Comparison of ENCODE assay signal across 13 mouse cellular contexts in the genomic region with DNA sequence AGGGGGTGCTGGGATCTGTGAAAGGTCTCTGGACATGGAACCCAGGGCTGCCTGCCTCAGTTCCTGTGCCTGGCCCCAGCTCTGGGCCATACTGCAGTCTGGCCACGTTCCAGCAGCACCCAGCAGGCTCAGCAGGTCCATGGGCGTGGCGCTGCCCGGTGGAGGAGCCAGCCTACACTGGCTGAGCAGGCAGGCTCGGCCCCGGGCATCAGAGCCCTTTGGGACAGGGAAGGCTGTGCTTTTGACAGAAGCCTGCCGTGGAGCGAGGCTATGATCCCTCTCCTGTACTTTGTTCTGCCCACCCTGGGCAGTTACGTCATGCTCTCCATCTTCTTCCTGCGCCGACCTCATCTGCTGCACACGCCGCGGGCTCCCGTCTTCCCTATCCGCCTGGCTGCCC. TPM values are rescaled to one million over a fixed set of nuclear protein-coding genes. Genes with fewer than 3 reads are reported as not detected.
A peak's percentile ranks its signal among the peaks of the same experiment; 100 is the strongest.
DNase-seq lines count a peak whose midpoint lies in the region; ATAC-seq lines count a peak whose summit lies in the region.
"Had no signal": no experiment of that assay in that cellular context is flagged by ENCODE, and none has a peak within 500 bp of the region (broad histone marks: within the 10 kb centered on the region; RNA-seq: fewer than 3 reads in every experiment).

Gene Gdpd3 (plus strand): TSS at position 134 of the 400 bp plus-strand sequence.

- peaks cover 77% of the 10 kb centered on the region for H3K36me3 ChIP-seq in embryonic facial prominence, embryonic 13.5 days
- peaks cover 97% of the 10 kb centered on the region for H3K36me3 ChIP-seq in embryonic facial prominence, embryonic 10.5 days (replicated peaks)

- H3K4me3 ChIP-seq in embryonic facial prominence, embryonic 13.5 days, result no peak within 1 kb of the TSS
- no peak within 1 kb of the TSS for H3K4me3 ChIP-seq in embryonic facial prominence, embryonic 10.5 days
- H3K4me3 ChIP-seq: embryonic facial prominence, embryonic 12.5 days; left cerebral cortex, adult 2 months had no signal

- H3K27ac ChIP-seq in embryonic facial prominence, embryonic 13.5 days, result no peak within 1 kb of the TSS
- no peak within 1 kb of the TSS for H3K27ac ChIP-seq in embryonic facial prominence, embryonic 10.5 days (replicated peaks)
- H3K27ac ChIP-seq: embryonic facial prominence, embryonic 12.5 days; left cerebral cortex, adult 2 months; macrophage had no signal

- 0 out of 2 replicates have a peak within 1 kb of the TSS, but pooled peaks have one; percentile 12 for H3K9ac ChIP-seq in embryonic facial prominence, embryonic 13.5 days
- H3K9ac ChIP-seq: embryonic facial prominence, embryonic 12.5 days had no signal

- H3K27me3 ChIP-seq in embryonic facial prominence, embryonic 13.5 days, result no peaks in the 10 kb centered on the region
- no peaks in the 10 kb centered on the region for H3K27me3 ChIP-seq in embryonic facial prominence, embryonic 10.5 days (replicated peaks; ENCODE audit: low read depth, poor library complexity, severe bottlenecking)
- H3K27me3 ChIP-seq: embryonic facial prominence, embryonic 12.5 days had no signal

- H3K4me2 ChIP-seq in embryonic facial prominence, embryonic 13.5 days, result no peak within 1 kb of the TSS
- H3K4me2 ChIP-seq: embryonic facial prominence, embryonic 12.5 days had no signal

- H3K9me3 ChIP-seq in embryonic facial prominence, embryonic 13.5 days, result no peaks in the 10 kb centered on the region
- no peaks in the 10 kb centered on the region for H3K9me3 ChIP-seq in embryonic facial prominence, embryonic 10.5 days
- H3K9me3 ChIP-seq: embryonic facial prominence, embryonic 12.5 days had no signal

- peaks cover 22% of the 10 kb centered on the region for H3K4me1 ChIP-seq in embryonic facial prominence, embryonic 13.5 days
- peaks cover 23% of the 10 kb centered on the region for H3K4me1 ChIP-seq in embryonic facial prominence, embryonic 10.5 days

- ATAC-seq in embryonic facial prominence, embryonic 13.5 days (ENCODE audit: insufficient number of reproducible peaks, insufficient read depth, low FRiP score, low TSS enrichment, low read depth), result no peak

- no peak for DNase-seq in embryonic facial prominence, embryonic 10.5 days (ENCODE audit: low spot score)
- DNase-seq in spleen, postnatal 14 days (ENCODE audit: low spot score in 2 of 2), result peak; percentile 46 to 59
- DNase-seq in spleen, adult 18-20 months, result no peak
- peak; percentile 78 for DNase-seq in kidney, postnatal 10 days
- peak; percentile 78 to 87 for DNase-seq in spleen, postnatal 4 days (ENCODE audit: low spot score in 2 of 2)
- DNase-seq in thymus, postnatal 0 days (ENCODE audit: low spot score), result no peak
- DNase-seq in frontal cortex, postnatal 14 days (ENCODE audit: low spot score in 2 of 2), result no peak
- DNase-seq: gastrocnemius, postnatal 10 days; heart, postnatal 4 days had no signal

- 87% methylated on average over 16 of the region's 16 CpGs for whole genome bisulfite sequencing in embryonic facial prominence, embryonic 13.5 days
- WGBS in embryonic facial prominence, embryonic 10.5 days, result 92% methylated on average over 16 of the region's 16 CpGs

RNA-seq across cellular contexts. Expression of gene Gdpd3, which starts in this region (rescaled TPM):
- 1.6 and 3.1 TPM in 2 replicates for polyA plus RNA-seq in embryonic facial prominence, embryonic 13.5 days (2015; fragmentation: Nextera tagmentation; extraction: Ambion mirVana)
- 0.96 and 1.8 TPM in 2 replicates for polyA plus RNA-seq in embryonic facial prominence, embryonic 10.5 days (2016; fragmentation: Nextera tagmentation; extraction: Ambion mirVana)
- polyA plus RNA-seq in thymus, postnatal 0 days (2015; fragmentation: Nextera tagmentation; extraction: Ambion mirVana), result 1.6 TPM in 2 replicates

Comparison
In these comparisons a context has a peak if more than half of its experiments do, and no peak if none do; other contexts are left out.
1. DNase-seq: peak in spleen, postnatal 14 days (2 of 2), kidney, postnatal 10 days (single experiment) and spleen, postnatal 4 days (2 of 2); none in embryonic facial prominence, embryonic 10.5 days (single experiment), spleen, adult 18-20 months (0 of 2), thymus, postnatal 0 days (single experiment) and frontal cortex, postnatal 14 days (0 of 2).